Mouse (Mus musculus) limb, embryonic 13.5 days (tissue): ENCODE measurements around the gene Klhl40. TPM values are rescaled to one million over a fixed set of nuclear protein-coding genes. Genes with fewer than 3 reads are reported as not detected.

Experiments used
- ATAC-seq: fragments of 200-750 bp; cut with Nextera tagmentation; 2 replicates; pipeline ENCODE4 v1.8.0; 2017; ENCODE audit warnings: low read depth, moderate number of reproducible peaks, moderate TSS enrichment; ENCODE audit not compliant: low FRiP score
- H3K27ac ChIP-seq: fragments of 300-500 bp; sonication (generic); 2 replicates; pipeline ENCODE4 v1.5.1; 2015; ENCODE audit warnings: inconsistent platforms, mild to moderate bottlenecking, moderate library complexity
- H3K27me3 ChIP-seq: fragments of 300-500 bp; sonication (generic); 2 replicates; pipeline ENCODE4 v1.6.1; 2015; ENCODE audit warnings: mild to moderate bottlenecking, inconsistent platforms
- H3K36me3 ChIP-seq: fragments of 300-500 bp; sonication (generic); 2 replicates; pipeline ENCODE4 v1.6.1; 2015; ENCODE audit warnings: inconsistent platforms, mild to moderate bottlenecking, moderate library complexity
- H3K4me1 ChIP-seq: fragments of 300-500 bp; sonication (generic); 2 replicates; pipeline ENCODE4 v1.6.1; 2015; ENCODE audit warnings: inconsistent platforms
- H3K4me2 ChIP-seq: fragments of 300-500 bp; sonication (generic); replicated peaks from 2 replicates; pipeline ENCODE4 v1.6.1; 2015; ENCODE audit warnings: inconsistent platforms, mild to moderate bottlenecking, moderate library complexity
- H3K4me3 ChIP-seq: fragments of 300-500 bp; sonication (generic); 2 replicates; pipeline ENCODE4 v1.5.1; 2015; ENCODE audit warnings: moderate library complexity, mild to moderate bottlenecking, inconsistent platforms
- H3K9ac ChIP-seq: fragments of 300-500 bp; sonication (generic); 2 replicates; pipeline ENCODE4 v1.6.1; 2015; ENCODE audit warnings: mild to moderate bottlenecking, inconsistent platforms
- H3K9me3 ChIP-seq: fragments of 300-500 bp; sonication (generic); 2 replicates; pipeline ENCODE4 v1.6.1; 2016; ENCODE audit warnings: inconsistent platforms
- WGBS: fragments of 180-500 bp; shearing (Covaris S2); methylation state at CpG from one replicate; pipeline ENCODE4 v1.1.7; 2015; 5-methylcytosine and 5-hydroxymethylcytosine counted together
- polyA plus RNA-seq: library from polyadenylated mRNA; unstranded; fragments of >200 nt; fragmentation: Nextera tagmentation; extraction: Ambion mirVana; gene quantifications from 2 replicates; pipeline ENCODE4 v1.2.1, GENCODE M21; 2015

The Klhl40 gene
- polyA plus RNA-seq, 1 experiment from 2014 or later = 12.5 TPM

GRCm38 (mm10) chr9:121830243-121830955 is 53.0 kb downstream of the Klhl40 start:
- WGBS = 75% methylated on average over 6 of the region's 6 CpGs
- no peaks in the 10 kb centered on the region for H3K36me3 ChIP-seq
- H3K27ac ChIP-seq = no peak overlapping the region
- no peak; the same call in 1 of the 2 replicates for ATAC-seq
- no peak overlapping the region for H3K9ac ChIP-seq
- H3K4me1 ChIP-seq = 0 out of 2 replicates have a peak, but pooled peaks cover 4% of the 10 kb centered on the region
- no peaks in the 10 kb centered on the region for H3K9me3 ChIP-seq
- no peak overlapping the region for H3K4me2 ChIP-seq
- no peaks in the 10 kb centered on the region for H3K27me3 ChIP-seq
- no peak overlapping the region for H3K4me3 ChIP-seq

- Histone ChIP-seq H3K4me1 (0 out of 2 replicates have a peak, but pooled peaks cover 4% of the 10 kb centered on the region), H3K9ac (no peak overlapping the region), H3K4me2 (no peak overlapping the region), H3K27me3 (no peaks in the 10 kb centered on the region), H3K36me3 (no peaks in the 10 kb centered on the region), H3K27ac (no peak overlapping the region), H3K9me3 (0 out of 2 replicates have a peak, but pooled peaks cover 5% of the 10 kb centered on the region), H3K4me3 (no peak overlapping the region)
- WGBS = 28% methylated on average over 6 of the region's 6 CpGs
- 0 out of 2 replicates have a peak, but pooled peaks have one; percentile 15 for ATAC-seq
Measured at GRCm38 (mm10) chr9:121830956-121831293, 53.5 kb downstream of the Klhl40 start.

Other genes with a start within 250 kb of the Klhl40 start
- gene Lyzl4, start 135.5 kb upstream of the Klhl40 start, polyA plus RNA-seq = 0.32 and 0.54 TPM in 2 replicates
- 0.42 and 0.85 TPM in 2 replicates for gene Vipr1, start 134.9 kb upstream of the Klhl40 start, polyA plus RNA-seq
- 13.4 and 15.4 TPM in 2 replicates for gene Sec22c, start 72.1 kb upstream of the Klhl40 start, polyA plus RNA-seq
- 128 and 142 TPM in 2 replicates for gene Ss18l2, start 67.3 kb upstream of the Klhl40 start, polyA plus RNA-seq
- 82.4 and 84.1 TPM in 2 replicates for gene Nktr, start 58.4 kb upstream of the Klhl40 start, polyA plus RNA-seq
- gene Zfp651, start 18.3 kb upstream of the Klhl40 start, polyA plus RNA-seq = 18.9 and 19.3 TPM in 2 replicates
- 0.53 and 0.82 TPM in 2 replicates for gene Hhatl, start 14.9 kb downstream of the Klhl40 start, polyA plus RNA-seq
- 0.76 and 0.88 TPM in 2 replicates for gene Ccdc13, start 61.9 kb downstream of the Klhl40 start, polyA plus RNA-seq
- 192 and 196 TPM in 2 replicates for gene Higd1a, start 80.8 kb downstream of the Klhl40 start, polyA plus RNA-seq
- 0.18 and 0.33 TPM in 2 replicates for gene Ackr2, start 120.7 kb downstream of the Klhl40 start, polyA plus RNA-seq
- gene Cyp8b1, start 138.7 kb downstream of the Klhl40 start, polyA plus RNA-seq = not detected in 2 replicates
- 5.4 and 6.1 TPM in 2 replicates for gene Fam198a, start 173.4 kb downstream of the Klhl40 start, polyA plus RNA-seq
- gene Pomgnt2, start 219.5 kb downstream of the Klhl40 start, polyA plus RNA-seq = 15.2 and 16.0 TPM in 2 replicates